Mouse (Mus musculus) liver, embryonic 14.5 days (tissue): Measurements from ENCODE around the gene Trabd2b. TPM values are rescaled to one million over a fixed set of nuclear protein-coding genes. Genes with fewer than 3 reads are reported as not detected.

Experiments
- ATAC-seq: fragments of 200-750 bp; cut with Nextera tagmentation; 2 replicates; pipeline ENCODE4 v1.8.0; 2017; ENCODE audit warnings: moderate number of reproducible peaks, mild to moderate bottlenecking, moderate library complexity; ENCODE audit not compliant: insufficient read depth
- DNase-seq, 3 experiments: peaks; one replicate each; pipeline ENCODE4 v3.0.0-alpha.2; 2012 to 2013; ENCODE audit warnings: low read depth in 3 of 3, low spot score in 3 of 3
- H3K27ac ChIP-seq: fragments of 300-500 bp; sonication (generic); 2 replicates; pipeline ENCODE4 v1.5.1; 2014; ENCODE audit warnings: moderate library complexity, mild to moderate bottlenecking, control low read depth, inconsistent platforms
- H3K27me3 ChIP-seq: fragments of 300-500 bp; sonication (generic); 2 replicates; pipeline ENCODE4 v1.6.1; 2014; ENCODE audit warnings: mild to moderate bottlenecking, low read length, moderate library complexity; ENCODE audit not compliant: control insufficient read depth, insufficient read depth
- H3K36me3 ChIP-seq: fragments of 300-500 bp; sonication (generic); replicated peaks from 2 replicates; pipeline ENCODE4 v1.6.1; 2014; ENCODE audit warnings: low read depth; ENCODE audit not compliant: control insufficient read depth, insufficient read depth
- H3K4me1 ChIP-seq, 2 experiments: fragments of 200-500 bp in 1 of 2; fragments of 300-500 bp in 1 of 2; sonication (generic) in 1 of 2; replicated peaks; 2 replicates each; pipeline ENCODE4 v1.6.1; 2012 to 2014; ENCODE audit warnings: antibody characterized with exemption in 1 of 2, inconsistent platforms in 1 of 2, low read length in 1 of 2; ENCODE audit not compliant: control insufficient read depth in 2 of 2, insufficient read depth in 2 of 2
- H3K4me2 ChIP-seq: fragments of 300-500 bp; sonication (generic); 2 replicates; pipeline ENCODE4 v1.6.1; 2014; ENCODE audit warnings: low read depth, mild to moderate bottlenecking, control low read depth, moderate library complexity
- H3K4me3 ChIP-seq, 2 experiments: fragments of 200-500 bp in 1 of 2; fragments of 300-500 bp in 1 of 2; sonication (generic) in 1 of 2; 2 replicates each; pipeline ENCODE4 v1.5.1; 2012 to 2014; ENCODE audit warnings: low read depth in 2 of 2, low read length in 2 of 2, mild to moderate bottlenecking in 2 of 2, control low read depth in 1 of 2, inconsistent platforms in 1 of 2, moderate library complexity in 1 of 2; ENCODE audit not compliant: insufficient read depth in 1 of 2
- H3K9ac ChIP-seq: fragments of 300-500 bp; sonication (generic); replicated peaks from 2 replicates; pipeline ENCODE4 v1.6.1; 2014; ENCODE audit warnings: mild to moderate bottlenecking, control low read depth, moderate library complexity
- H3K9me3 ChIP-seq: fragments of 300-500 bp; sonication (generic); 2 replicates; pipeline ENCODE4 v1.6.1; 2016; ENCODE audit warnings: low read length, mixed read lengths; ENCODE audit not compliant: control insufficient read depth
- CTCF ChIP-seq: IDR thresholded peaks from 2 replicates; pipeline ENCODE4 v1.5.1; 2016; ENCODE audit warnings: antibody characterized with exemption, low read depth, control low read depth
- EP300 ChIP-seq: IDR thresholded peaks from 2 replicates; pipeline ENCODE4 v1.6.1; 2016; ENCODE audit warnings: antibody characterized with exemption, low read depth
- WGBS: fragments of 180-500 bp; shearing (Covaris S2); extraction: QIAGEN DNeasy Blood & Tissue Kit; methylation state at CpG from one replicate; pipeline ENCODE4 v1.1.7; 2014; ENCODE audit not compliant: insufficient replicate concordance; 5-methylcytosine and 5-hydroxymethylcytosine counted together
- polyA plus RNA-seq, 2 experiments: library from polyadenylated mRNA; depleted of rRNA in 1 of 2; stranded (reverse) in 1 of 2; unstranded in 1 of 2; fragments of >200 nt; fragmentation: Nextera tagmentation in 1 of 2; extraction: Ambion mirVana in 1 of 2; gene quantifications; 2 replicates each; pipeline versions ENCODE4 v1.2.1 to v1.2.3; 2012 to 2014

The Trabd2b gene
- polyA plus RNA-seq, 2 experiments, result 0.04 to 0.09 TPM

DNA sequence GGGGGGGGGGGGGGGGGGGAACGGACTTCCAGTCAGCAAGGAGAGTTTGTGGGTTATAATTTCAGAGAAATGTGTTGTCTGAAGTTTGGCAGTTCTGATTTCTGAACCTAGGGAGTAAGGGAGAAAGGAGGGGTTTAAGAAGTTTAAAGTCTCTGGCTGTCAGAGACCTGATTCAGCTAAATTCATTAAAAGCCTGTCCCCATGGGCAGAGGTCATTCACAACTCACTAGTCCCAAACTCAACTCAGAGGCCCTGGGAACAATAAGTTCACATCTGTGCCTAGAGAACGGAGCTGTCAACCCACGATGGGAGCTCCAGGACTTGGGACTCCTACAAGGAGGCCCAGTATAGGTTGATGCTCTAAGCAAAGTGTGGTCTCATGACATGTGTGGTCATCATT, 3.5 kb downstream of the Trabd2b start:
- H3K9me3 ChIP-seq, result no peaks in the 10 kb centered on the region
- H3K27ac ChIP-seq, result no peak overlapping the region
- ATAC-seq (no peak), DNase-seq (no peak)
- no peak overlapping the region for H3K4me2 ChIP-seq
- peaks cover 26% of the 10 kb centered on the region for H3K27me3 ChIP-seq
- no peak for TF ChIP-seq EP300
- no peak for TF ChIP-seq CTCF
- no peak overlapping the region for H3K4me3 ChIP-seq
- no peak overlapping the region for H3K9ac ChIP-seq
- no peaks in the 10 kb centered on the region for H3K36me3 ChIP-seq
- WGBS, result 47% methylated on average over 3 of the region's 3 CpGs
- H3K4me1 ChIP-seq, result no peaks in the 10 kb centered on the region

DNA sequence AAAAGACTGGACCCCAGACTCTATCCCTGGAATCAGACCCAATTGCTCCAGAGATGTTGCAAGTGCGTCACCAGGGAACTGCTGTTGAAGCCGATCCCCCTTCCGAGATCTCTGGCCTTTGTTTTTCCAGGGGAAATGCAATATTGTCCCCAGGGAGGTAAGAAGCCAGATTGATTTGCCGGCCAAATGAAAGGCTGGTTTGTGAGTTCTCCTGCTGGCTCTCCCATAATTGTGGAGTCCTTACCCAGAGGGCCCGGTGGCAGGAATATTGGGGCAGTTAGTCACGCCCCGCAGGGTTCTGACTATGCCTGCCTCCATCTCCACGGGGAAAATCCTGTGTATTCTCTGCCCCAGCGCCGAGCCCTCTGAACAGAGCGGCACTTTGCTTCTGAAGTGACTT, 3.9 kb downstream of the Trabd2b start:
- no peak overlapping the region for H3K27ac ChIP-seq
- 34% methylated on average over 11 of the region's 11 CpGs for WGBS
- ATAC-seq (no peak), DNase-seq (no peak)
- H3K4me1 ChIP-seq, result no peaks in the 10 kb centered on the region
- no peak overlapping the region for H3K4me2 ChIP-seq
- H3K9ac ChIP-seq, result no peak overlapping the region
- H3K4me3 ChIP-seq, result no peak overlapping the region
- TF ChIP-seq CTCF, result no peak
- no peak for TF ChIP-seq EP300
- no peaks in the 10 kb centered on the region for H3K9me3 ChIP-seq
- H3K36me3 ChIP-seq, result no peaks in the 10 kb centered on the region
- H3K27me3 ChIP-seq, result peaks cover 26% of the 10 kb centered on the region

DNA sequence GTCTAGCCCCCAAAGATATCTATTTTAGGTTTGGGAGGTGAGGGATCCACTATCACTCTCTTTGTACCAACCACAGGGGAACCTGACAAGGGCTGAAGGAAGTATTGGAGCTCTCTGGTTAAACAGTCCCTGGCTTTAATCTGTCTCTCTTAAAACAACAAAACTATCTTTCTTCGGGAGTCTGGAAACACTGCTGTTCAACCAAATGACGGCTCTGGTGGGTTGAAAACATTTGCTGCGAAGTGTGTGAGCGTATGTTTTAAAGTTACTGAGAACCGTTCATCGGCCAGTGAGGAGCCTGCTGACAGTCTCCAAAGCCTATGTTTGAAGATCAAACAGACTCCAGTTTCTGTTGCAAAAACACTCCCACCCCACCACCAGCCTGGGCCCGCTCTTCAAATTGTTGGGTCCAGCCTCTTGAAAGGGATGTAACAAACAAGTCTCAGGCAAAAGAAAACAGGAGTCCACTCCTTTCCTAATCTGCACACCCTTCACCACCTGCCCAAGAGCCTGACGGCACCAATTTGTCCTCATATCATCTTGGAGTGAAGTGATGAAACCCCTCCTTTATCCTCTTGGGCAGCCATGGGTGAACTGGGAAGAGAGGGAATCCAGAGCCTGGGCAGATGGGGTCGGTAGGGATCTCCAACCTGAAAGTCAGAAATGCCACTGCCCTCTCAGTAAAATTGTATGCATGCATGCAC, 4.6 kb downstream of the Trabd2b start:
- 36% methylated on average over 9 of the region's 9 CpGs for WGBS
- no peak for DNase-seq
- Histone ChIP-seq H3K9ac (no peak overlapping the region), H3K4me3 (no peak overlapping the region), H3K36me3 (no peaks in the 10 kb centered on the region), H3K27me3 (peaks cover 24% of the 10 kb centered on the region), H3K4me1 (no peaks in the 10 kb centered on the region), H3K9me3 (no peaks in the 10 kb centered on the region), H3K4me2 (no peak overlapping the region), H3K27ac (no peak overlapping the region)
- ATAC-seq, result no peak
- TF ChIP-seq EP300, result no peak
- no peak for TF ChIP-seq CTCF

DNA sequence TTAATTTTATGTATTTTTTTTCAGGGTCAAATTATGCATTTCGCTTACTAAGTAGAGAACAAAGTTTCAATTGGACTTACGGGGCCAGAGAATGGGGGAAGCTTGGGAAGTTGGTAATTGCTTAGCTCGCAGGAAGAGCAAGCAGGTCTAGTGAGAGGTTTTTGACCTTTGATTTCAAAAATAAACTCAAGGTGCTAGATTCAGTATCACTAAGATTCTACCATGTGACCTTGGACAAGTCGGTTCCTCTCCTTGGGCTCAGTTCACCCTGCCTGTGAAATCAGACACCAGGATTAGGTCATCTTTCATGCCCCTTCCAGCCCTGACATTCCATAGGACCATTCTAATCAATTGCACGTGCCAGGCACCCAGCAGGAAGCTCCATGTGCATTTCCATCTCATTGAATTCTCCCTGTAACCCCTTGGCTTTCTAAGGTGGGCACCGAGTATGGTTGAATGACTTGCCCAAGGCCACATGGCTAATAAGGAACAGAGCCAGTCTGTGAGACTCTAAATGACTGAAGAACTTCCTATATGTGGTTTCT, 5.4 kb downstream of the Trabd2b start:
- Histone ChIP-seq H3K9ac (no peak overlapping the region), H3K4me2 (no peak overlapping the region)
- WGBS, result 44% methylated on average over 6 of the region's 6 CpGs

DNA sequence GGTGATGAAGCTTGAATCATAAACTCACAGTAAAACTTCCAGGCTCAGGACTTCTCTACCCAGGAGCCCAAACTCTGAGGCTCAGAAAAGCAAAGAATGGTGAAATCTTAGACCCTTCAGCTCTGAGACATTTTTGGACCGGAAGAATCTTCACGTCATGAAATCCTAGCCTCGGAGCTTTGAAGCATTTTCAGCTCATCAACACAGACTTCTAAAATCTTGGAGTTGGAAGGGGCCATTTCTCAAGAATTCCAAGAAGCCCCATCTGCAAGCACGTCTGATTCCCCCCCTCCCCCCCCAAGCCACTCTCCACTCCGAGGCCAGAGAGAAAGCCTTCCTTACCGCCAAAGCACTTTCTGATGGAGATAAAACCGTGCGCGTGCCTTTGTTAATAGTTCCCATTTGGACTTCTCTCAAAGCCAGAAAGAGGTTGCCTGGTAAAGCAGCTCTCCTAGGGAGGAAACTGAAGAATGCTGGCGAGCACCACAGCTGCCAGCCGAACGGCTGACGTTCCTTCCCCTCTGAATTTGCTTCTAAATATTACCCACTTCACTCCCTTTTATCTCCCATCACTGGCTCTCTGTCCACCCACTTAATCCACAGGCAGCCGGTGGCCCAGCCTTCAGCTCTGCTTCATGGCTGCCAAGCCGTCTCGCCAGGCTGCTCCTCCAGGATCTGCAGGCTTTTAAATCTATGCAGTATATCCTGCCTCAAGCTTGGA, 9.6 kb downstream of the Trabd2b start:
- TF ChIP-seq CTCF (no peak), EP300 (no peak)
- ATAC-seq (no peak), DNase-seq (no peak)
- Histone ChIP-seq H3K4me1 (no peaks in the 10 kb centered on the region), H3K9me3 (no peaks in the 10 kb centered on the region), H3K27me3 (no peaks in the 10 kb centered on the region), H3K27ac (no peak overlapping the region), H3K36me3 (no peaks in the 10 kb centered on the region), H3K4me3 (no peak overlapping the region), H3K4me2 (no peak overlapping the region), H3K9ac (no peak overlapping the region)
- WGBS, result 33% methylated on average over 16 of the region's 16 CpGs

More for the DNA sequence above, 5.4 kb downstream of the Trabd2b start:
- TF ChIP-seq EP300, result no peak
- no peak for TF ChIP-seq CTCF
- ATAC-seq, result no peak
- H3K36me3 ChIP-seq, result no peaks in the 10 kb centered on the region
- no peak overlapping the region for H3K4me3 ChIP-seq
- no peaks in the 10 kb centered on the region for H3K4me1 ChIP-seq
- no peak overlapping the region for H3K27ac ChIP-seq
- no peaks in the 10 kb centered on the region for H3K9me3 ChIP-seq
- DNase-seq, result no peak
- peaks cover 16% of the 10 kb centered on the region for H3K27me3 ChIP-seq
